Mouse (Mus musculus): ENCODE data around the gene Txn2. TPM values are rescaled to one million over a fixed set of nuclear protein-coding genes. Genes with fewer than 3 reads are reported as not detected.

Gene Txn2
- polyA plus RNA-seq, 1 experiment from 2014 or later: 325 TPM

GRCm38 (mm10) chr15:77928091-77928490, 715 bp downstream of the Txn2 start:
- H3K4me2 ChIP-seq (ENCODE audit: low read depth, low read length): peak overlapping the region; percentile 74
- peaks cover 28% of the 10 kb centered on the region for H3K36me3 ChIP-seq (ENCODE audit: control insufficient read depth, insufficient read depth)
- 16% methylated on average over 4 of the region's 4 CpGs for WGBS
- no peaks in the 10 kb centered on the region for H3K9me3 ChIP-seq (replicated peaks; ENCODE audit: control insufficient read depth, low read length)
- H3K4me3 ChIP-seq (ENCODE audit: low read length): peak overlapping the region; percentile 66
- peak overlapping the region; percentile 77 for H3K9ac ChIP-seq (ENCODE audit: low read length)
- no peaks in the 10 kb centered on the region for H3K27me3 ChIP-seq (ENCODE audit: control insufficient read depth, insufficient read depth, low read length)
- H3K27ac ChIP-seq (ENCODE audit: low read length): peak overlapping the region; percentile 96
- peaks cover 15% of the 10 kb centered on the region for H3K4me1 ChIP-seq (ENCODE audit: control insufficient read depth, insufficient read depth, low read length)
- ATAC-seq (replicated peaks; ENCODE audit: extremely low read depth, insufficient read depth, low FRiP score): no peak

- H3K27me3 ChIP-seq (ENCODE audit: control insufficient read depth, insufficient read depth, low read length): no peaks in the 10 kb centered on the region
- peaks cover 37% of the 10 kb centered on the region for H3K36me3 ChIP-seq (ENCODE audit: control insufficient read depth, insufficient read depth)
- no peak overlapping the region for H3K27ac ChIP-seq (ENCODE audit: low read length)
- no peak overlapping the region for H3K4me3 ChIP-seq (ENCODE audit: low read length)
- H3K4me1 ChIP-seq (ENCODE audit: control insufficient read depth, insufficient read depth, low read length): peaks cover 15% of the 10 kb centered on the region
- H3K9ac ChIP-seq (ENCODE audit: low read length): no peak overlapping the region
- no peak overlapping the region for H3K4me2 ChIP-seq (ENCODE audit: low read depth, low read length)
- no peak for ATAC-seq (replicated peaks; ENCODE audit: extremely low read depth, insufficient read depth, low FRiP score)
- whole genome bisulfite sequencing: 94% methylated on average over 5 of the region's 5 CpGs
- H3K9me3 ChIP-seq (replicated peaks; ENCODE audit: control insufficient read depth, low read length): no peaks in the 10 kb centered on the region
These were observed 1.9 kb downstream of the Txn2 start for GRCm38 (mm10) chr15:77926921-77927320.

GRCm38 (mm10) chr15:77925195-77925594, 3.6 kb downstream of the Txn2 start:
- H3K27ac ChIP-seq (ENCODE audit: low read length): no peak overlapping the region
- H3K36me3 ChIP-seq (ENCODE audit: control insufficient read depth, insufficient read depth): peaks cover 49% of the 10 kb centered on the region
- no peak overlapping the region for H3K4me3 ChIP-seq (ENCODE audit: low read length)

GRCm38 (mm10) chr15:77923267-77924035, 5.4 kb downstream of the Txn2 start:
- no peak overlapping the region for H3K4me2 ChIP-seq (ENCODE audit: low read depth, low read length)
- H3K36me3 ChIP-seq (ENCODE audit: control insufficient read depth, insufficient read depth): peaks cover 59% of the 10 kb centered on the region
- no peak overlapping the region for H3K27ac ChIP-seq (ENCODE audit: low read length)
- no peaks in the 10 kb centered on the region for H3K27me3 ChIP-seq (ENCODE audit: control insufficient read depth, insufficient read depth, low read length)
- H3K4me3 ChIP-seq (ENCODE audit: low read length): no peak overlapping the region
- 69% methylated on average over 9 of the region's 9 CpGs for WGBS
- H3K9me3 ChIP-seq (replicated peaks; ENCODE audit: control insufficient read depth, low read length): no peaks in the 10 kb centered on the region
- H3K9ac ChIP-seq (ENCODE audit: low read length): no peak overlapping the region
- peaks cover 8% of the 10 kb centered on the region for H3K4me1 ChIP-seq (ENCODE audit: control insufficient read depth, insufficient read depth, low read length)
- no peak for ATAC-seq (replicated peaks; ENCODE audit: extremely low read depth, insufficient read depth, low FRiP score)

More at GRCm38 (mm10) chr15:77925195-77925594, 3.6 kb downstream of the Txn2 start:
- H3K9ac ChIP-seq (ENCODE audit: low read length): no peak overlapping the region
- H3K27me3 ChIP-seq (ENCODE audit: control insufficient read depth, insufficient read depth, low read length): no peaks in the 10 kb centered on the region
- no peak for ATAC-seq (replicated peaks; ENCODE audit: extremely low read depth, insufficient read depth, low FRiP score)
- 95% methylated on average over 2 of the region's 2 CpGs for WGBS
- peaks cover 15% of the 10 kb centered on the region for H3K4me1 ChIP-seq (ENCODE audit: control insufficient read depth, insufficient read depth, low read length)
- H3K9me3 ChIP-seq (replicated peaks; ENCODE audit: control insufficient read depth, low read length): no peaks in the 10 kb centered on the region
- H3K4me2 ChIP-seq (ENCODE audit: low read depth, low read length): no peak overlapping the region

GRCm38 (mm10) chr15:77922710-77923109, 6.1 kb downstream of the Txn2 start:
- H3K4me3 ChIP-seq (ENCODE audit: low read length): no peak overlapping the region
- H3K9me3 ChIP-seq (replicated peaks; ENCODE audit: control insufficient read depth, low read length): no peaks in the 10 kb centered on the region
- H3K4me2 ChIP-seq (ENCODE audit: low read depth, low read length): no peak overlapping the region
- no peaks in the 10 kb centered on the region for H3K27me3 ChIP-seq (ENCODE audit: control insufficient read depth, insufficient read depth, low read length)
- WGBS: 76% methylated on average over 9 of the region's 9 CpGs
- peaks cover 60% of the 10 kb centered on the region for H3K36me3 ChIP-seq (ENCODE audit: control insufficient read depth, insufficient read depth)
- H3K9ac ChIP-seq (ENCODE audit: low read length): no peak overlapping the region
- peaks cover 3% of the 10 kb centered on the region for H3K4me1 ChIP-seq (ENCODE audit: control insufficient read depth, insufficient read depth, low read length)
- ATAC-seq (replicated peaks; ENCODE audit: extremely low read depth, insufficient read depth, low FRiP score): no peak
- H3K27ac ChIP-seq (ENCODE audit: low read length): no peak overlapping the region

- no peaks in the 10 kb centered on the region for H3K4me1 ChIP-seq (ENCODE audit: control insufficient read depth, insufficient read depth, low read length)
- H3K9ac ChIP-seq (ENCODE audit: low read length): no peak overlapping the region
- peaks cover 54% of the 10 kb centered on the region for H3K36me3 ChIP-seq (ENCODE audit: control insufficient read depth, insufficient read depth)
- H3K27me3 ChIP-seq (ENCODE audit: control insufficient read depth, insufficient read depth, low read length): no peaks in the 10 kb centered on the region
- ATAC-seq (replicated peaks; ENCODE audit: extremely low read depth, insufficient read depth, low FRiP score): no peak
- no peak overlapping the region for H3K4me3 ChIP-seq (ENCODE audit: low read length)
- H3K4me2 ChIP-seq (ENCODE audit: low read depth, low read length): no peak overlapping the region
- 83% methylated on average over 6 of the region's 6 CpGs for WGBS
- no peaks in the 10 kb centered on the region for H3K9me3 ChIP-seq (replicated peaks; ENCODE audit: control insufficient read depth, low read length)
- H3K27ac ChIP-seq (ENCODE audit: low read length): no peak overlapping the region
These were observed 7.2 kb downstream of the Txn2 start for GRCm38 (mm10) chr15:77921636-77922035.

- H3K9me3 ChIP-seq (replicated peaks; ENCODE audit: control insufficient read depth, low read length): no peaks in the 10 kb centered on the region
- H3K27me3 ChIP-seq (ENCODE audit: control insufficient read depth, insufficient read depth, low read length): no peaks in the 10 kb centered on the region
- no peak overlapping the region for H3K4me2 ChIP-seq (ENCODE audit: low read depth, low read length)
- H3K9ac ChIP-seq (ENCODE audit: low read length): no peak overlapping the region
- ATAC-seq (replicated peaks; ENCODE audit: extremely low read depth, insufficient read depth, low FRiP score): no peak
- no peak overlapping the region for H3K4me3 ChIP-seq (ENCODE audit: low read length)
- H3K4me1 ChIP-seq (ENCODE audit: control insufficient read depth, insufficient read depth, low read length): no peaks in the 10 kb centered on the region
- H3K36me3 ChIP-seq (ENCODE audit: control insufficient read depth, insufficient read depth): peaks cover 48% of the 10 kb centered on the region
- H3K27ac ChIP-seq (ENCODE audit: low read length): peak overlapping the region; percentile 27
- WGBS: 70% methylated on average over 10 of the region's 10 CpGs
These were observed 8.0 kb downstream of the Txn2 start for GRCm38 (mm10) chr15:77920511-77921462.

GRCm38 (mm10) chr15:77919441-77919840, 9.4 kb downstream of the Txn2 start:
- no peak for ATAC-seq (replicated peaks; ENCODE audit: extremely low read depth, insufficient read depth, low FRiP score)
- Histone ChIP-seq H3K27ac (ENCODE audit: low read length) (no peak overlapping the region), H3K4me2 (ENCODE audit: low read depth, low read length) (no peak overlapping the region), H3K4me3 (ENCODE audit: low read length) (no peak overlapping the region), H3K9me3 (replicated peaks; ENCODE audit: control insufficient read depth, low read length) (no peaks in the 10 kb centered on the region), H3K27me3 (ENCODE audit: control insufficient read depth, insufficient read depth, low read length) (no peaks in the 10 kb centered on the region), H3K9ac (ENCODE audit: low read length) (no peak overlapping the region), H3K36me3 (ENCODE audit: control insufficient read depth, insufficient read depth) (peaks cover 59% of the 10 kb centered on the region), H3K4me1 (ENCODE audit: control insufficient read depth, insufficient read depth, low read length) (no peaks in the 10 kb centered on the region)
- WGBS: 80% methylated on average over 12 of the region's 12 CpGs

Data from heart, embryonic 16.5 days (tissue).